Mouse (Mus musculus) hindbrain, embryonic 12.5 days (tissue): ENCODE data around the gene N4bp2l1. TPM values are rescaled to one million over a fixed set of nuclear protein-coding genes. Genes with fewer than 3 reads are reported as not detected.

Experiments
- ATAC-seq: fragments of 200-750 bp; cut with Nextera tagmentation; 2 replicates; pipeline ENCODE4 v1.8.0; 2017; ENCODE audit warnings: moderate TSS enrichment; ENCODE audit not compliant: low FRiP score
- H3K27ac ChIP-seq: fragments of 300-500 bp; sonication (generic); 2 replicates; pipeline ENCODE4 v1.5.1; 2016; ENCODE audit warnings: mild to moderate bottlenecking
- H3K27me3 ChIP-seq: fragments of 300-500 bp; sonication (generic); 2 replicates; pipeline ENCODE4 v1.6.1; 2016; ENCODE audit warnings: mild to moderate bottlenecking
- H3K36me3 ChIP-seq: fragments of 300-500 bp; sonication (generic); 2 replicates; pipeline ENCODE4 v1.6.1; 2016; ENCODE audit warnings: mild to moderate bottlenecking
- H3K4me1 ChIP-seq: fragments of 300-500 bp; sonication (generic); 2 replicates; pipeline ENCODE4 v1.6.1; 2016
- H3K4me2 ChIP-seq: fragments of 300-500 bp; sonication (generic); replicated peaks from 2 replicates; pipeline ENCODE4 v1.6.1; 2016; ENCODE audit warnings: mild to moderate bottlenecking
- H3K4me3 ChIP-seq: fragments of 300-500 bp; sonication (generic); 2 replicates; pipeline ENCODE4 v1.5.1; 2016; ENCODE audit warnings: mild to moderate bottlenecking
- H3K9ac ChIP-seq: fragments of 300-500 bp; sonication (generic); 2 replicates; pipeline ENCODE4 v1.6.1; 2016; ENCODE audit warnings: mild to moderate bottlenecking, moderate library complexity
- H3K9me3 ChIP-seq: fragments of 300-500 bp; sonication (generic); replicated peaks from 2 replicates; pipeline ENCODE4 v1.6.1; 2016; ENCODE audit warnings: mild to moderate bottlenecking
- WGBS: fragments of 180-500 bp; shearing (Covaris S2); methylation state at CpG from one replicate; pipeline ENCODE4 v1.1.7; 2016; 5-methylcytosine and 5-hydroxymethylcytosine counted together
- polyA plus RNA-seq: library from polyadenylated mRNA; unstranded; fragments of >200 nt; fragmentation: Nextera tagmentation; extraction: Ambion mirVana; gene quantifications from 2 replicates; pipeline ENCODE4 v1.2.1, GENCODE M21; 2016

Gene N4bp2l1
- polyA plus RNA-seq, 1 experiment from 2014 or later = 4.5 TPM

DNA sequence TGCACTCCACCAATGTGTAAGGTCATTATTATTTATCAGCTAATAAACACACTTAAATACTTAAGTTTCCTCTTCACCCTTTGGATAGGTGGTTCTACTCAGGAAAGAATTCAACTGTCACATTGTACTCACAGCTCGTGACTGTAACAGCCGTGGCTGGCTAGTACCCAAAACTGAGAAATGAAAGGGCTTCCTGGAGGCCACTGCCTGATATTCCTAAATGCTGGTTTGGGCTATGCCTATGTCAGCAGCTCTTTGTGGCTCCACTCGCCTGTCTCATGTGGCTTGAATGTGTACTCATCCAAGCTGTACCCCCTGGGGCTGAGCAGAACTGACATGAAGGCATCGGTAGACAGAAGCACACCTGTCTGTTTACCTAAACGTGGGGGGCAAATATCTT is 22.1 kb downstream of the N4bp2l1 start:
- Histone ChIP-seq H3K4me1 (no peaks in the 10 kb centered on the region), H3K27me3 (no peaks in the 10 kb centered on the region), H3K9me3 (no peaks in the 10 kb centered on the region), H3K36me3 (peaks cover 19% of the 10 kb centered on the region; the same call in 1 of the 2 replicates), H3K4me3 (no peak overlapping the region), H3K9ac (no peak overlapping the region), H3K27ac (no peak overlapping the region), H3K4me2 (no peak overlapping the region)
- 80% methylated on average over 5 of the region's 5 CpGs for WGBS
- ATAC-seq = no peak

DNA sequence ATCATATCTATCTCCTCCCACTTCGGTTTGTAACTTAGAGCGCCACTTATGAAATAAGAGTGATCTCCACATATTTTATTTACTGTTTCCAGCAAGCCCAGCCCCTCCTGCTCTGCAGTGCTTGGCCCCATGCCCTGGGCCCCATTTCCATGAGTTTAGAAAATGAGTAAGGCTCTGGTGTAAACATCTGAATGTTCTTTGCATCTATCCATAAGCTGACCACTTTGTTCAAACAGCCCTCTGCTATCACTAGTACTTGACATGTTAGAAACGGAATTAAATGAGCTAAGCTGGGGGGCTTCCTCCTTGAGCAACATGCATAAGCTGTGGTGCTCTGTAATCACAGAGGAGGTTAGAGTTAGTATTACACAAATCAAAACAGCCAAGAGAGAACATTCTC is 22.6 kb downstream of the N4bp2l1 start:
- Histone ChIP-seq H3K36me3 (peaks cover 23% of the 10 kb centered on the region), H3K4me1 (no peaks in the 10 kb centered on the region), H3K9ac (no peak overlapping the region), H3K27ac (no peak overlapping the region), H3K27me3 (no peaks in the 10 kb centered on the region), H3K4me3 (no peak overlapping the region), H3K9me3 (no peaks in the 10 kb centered on the region), H3K4me2 (no peak overlapping the region)
- whole genome bisulfite sequencing = 94% methylated on average over 3 of the region's 3 CpGs
- no peak for ATAC-seq

DNA sequence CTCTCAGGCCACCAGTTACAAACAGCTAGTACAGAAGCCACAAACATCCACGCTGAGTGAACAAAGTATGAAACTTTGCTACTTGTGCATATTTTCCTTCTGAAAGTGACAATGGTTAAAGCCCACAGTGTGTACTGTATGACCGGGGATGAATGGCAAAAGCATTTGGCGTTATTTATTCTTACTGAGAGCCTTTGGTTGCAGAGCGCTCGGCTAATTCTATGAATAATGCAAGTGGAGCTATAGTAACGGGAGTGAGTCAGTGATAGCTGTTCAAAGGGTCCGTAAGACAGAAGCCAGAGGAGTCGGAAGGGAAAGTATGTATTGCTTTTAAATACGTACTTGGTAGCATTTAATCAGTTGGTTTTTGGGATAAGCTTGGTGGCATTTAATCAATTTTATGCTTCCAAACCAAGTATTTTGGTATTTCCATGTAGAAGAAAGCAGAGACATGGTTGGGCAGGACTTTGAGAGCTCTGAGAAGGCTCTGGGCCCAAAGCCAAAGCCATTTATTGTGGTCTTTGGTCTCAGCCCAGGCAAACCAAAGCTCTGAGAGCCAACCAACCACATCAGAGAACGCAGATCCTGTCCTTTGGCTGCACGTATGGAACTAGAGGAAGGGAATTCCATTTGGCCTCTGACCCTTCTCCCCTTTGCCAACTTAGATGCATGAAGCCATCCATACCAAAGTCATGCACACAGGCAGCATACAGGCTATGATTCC is 26.3 kb downstream of the N4bp2l1 start:
- Histone ChIP-seq H3K9me3 (no peaks in the 10 kb centered on the region), H3K4me1 (no peaks in the 10 kb centered on the region), H3K4me2 (no peak overlapping the region), H3K4me3 (no peak overlapping the region), H3K27me3 (no peaks in the 10 kb centered on the region), H3K36me3 (peaks cover 42% of the 10 kb centered on the region), H3K9ac (no peak overlapping the region), H3K27ac (no peak overlapping the region)
- WGBS = 90% methylated on average over 11 of the region's 11 CpGs
- ATAC-seq = no peak

DNA sequence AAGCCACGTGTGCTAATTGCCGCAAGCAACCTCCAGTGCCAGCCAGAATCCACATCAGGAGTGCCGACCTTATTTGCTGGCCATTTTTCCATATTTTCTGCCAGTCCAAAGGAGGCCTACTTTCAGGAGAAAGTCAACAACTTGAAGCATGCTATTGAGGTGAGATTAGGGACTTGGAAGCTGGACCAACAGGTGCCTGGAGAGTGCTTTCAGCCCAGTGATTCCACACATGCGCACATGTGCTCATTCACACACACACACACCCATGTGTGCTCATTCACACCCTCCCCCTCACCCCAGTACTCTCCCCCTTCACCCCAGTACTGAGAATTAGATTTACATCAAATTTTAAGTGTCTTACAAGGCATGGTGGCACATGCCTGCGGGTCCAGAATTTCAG is 30.0 kb downstream of the N4bp2l1 start:
- peaks cover 47% of the 10 kb centered on the region for H3K36me3 ChIP-seq
- H3K9ac ChIP-seq = no peak overlapping the region
- no peaks in the 10 kb centered on the region for H3K4me1 ChIP-seq
- H3K4me2 ChIP-seq = no peak overlapping the region
- no peaks in the 10 kb centered on the region for H3K27me3 ChIP-seq
- H3K27ac ChIP-seq = no peak overlapping the region
- 96% methylated on average over 5 of the region's 5 CpGs for WGBS
- ATAC-seq = no peak
- H3K4me3 ChIP-seq = no peak overlapping the region
- H3K9me3 ChIP-seq = no peaks in the 10 kb centered on the region

DNA sequence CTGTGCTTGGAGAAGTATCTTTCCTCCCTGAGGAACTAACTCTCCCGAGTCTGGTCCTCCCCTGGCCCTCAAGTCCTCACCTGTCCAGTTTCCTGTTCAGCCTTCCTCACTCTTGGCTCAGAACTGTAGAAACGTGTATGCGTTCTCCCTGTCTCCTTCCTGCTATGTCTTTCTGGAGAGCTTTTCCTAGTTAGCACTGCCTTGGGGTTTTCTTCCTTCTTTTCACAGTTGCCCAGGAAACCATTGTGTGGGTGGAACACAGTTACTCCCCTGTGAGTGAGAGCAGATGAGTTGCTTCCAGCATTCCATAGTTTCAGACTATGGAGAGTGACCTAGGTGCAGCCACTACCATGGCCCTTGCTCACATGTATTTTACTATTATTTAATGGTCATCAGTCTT is 30.8 kb downstream of the N4bp2l1 start:
- H3K27me3 ChIP-seq = no peaks in the 10 kb centered on the region
- no peak overlapping the region for H3K27ac ChIP-seq
- 72% methylated on average over 3 of the region's 3 CpGs for WGBS
- H3K4me1 ChIP-seq = no peaks in the 10 kb centered on the region
- H3K4me3 ChIP-seq = no peak overlapping the region
- H3K9me3 ChIP-seq = no peaks in the 10 kb centered on the region
- H3K4me2 ChIP-seq = no peak overlapping the region
- H3K36me3 ChIP-seq = peaks cover 43% of the 10 kb centered on the region
- H3K9ac ChIP-seq = no peak overlapping the region
- ATAC-seq = no peak

DNA sequence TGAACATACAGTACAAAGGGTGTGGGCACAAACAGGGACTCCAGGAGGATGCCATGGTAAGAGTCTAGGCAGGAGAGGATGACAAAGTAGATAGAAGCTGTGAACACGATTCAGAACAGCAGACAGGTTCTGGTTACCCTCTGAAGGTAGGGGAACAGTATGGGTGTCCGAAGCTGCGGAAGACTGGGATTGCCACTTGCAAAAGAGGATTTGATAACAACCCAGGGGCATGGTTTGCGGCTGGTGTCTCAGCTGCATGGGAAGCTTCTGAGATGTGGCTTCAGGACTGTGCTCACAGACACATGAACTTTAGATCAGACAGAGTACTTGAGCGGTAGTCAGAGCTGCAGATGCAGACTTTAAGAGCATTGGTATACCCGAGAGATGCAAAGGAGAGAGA is 32.6 kb downstream of the N4bp2l1 start:
- WGBS = 90% methylated on average over 6 of the region's 6 CpGs
- no peak overlapping the region for H3K4me3 ChIP-seq
- H3K27ac ChIP-seq = no peak overlapping the region
- H3K36me3 ChIP-seq = peaks cover 36% of the 10 kb centered on the region
- no peaks in the 10 kb centered on the region for H3K27me3 ChIP-seq
- H3K9ac ChIP-seq = no peak overlapping the region
- no peak for ATAC-seq
- no peak overlapping the region for H3K4me2 ChIP-seq
- no peaks in the 10 kb centered on the region for H3K9me3 ChIP-seq
- H3K4me1 ChIP-seq = no peaks in the 10 kb centered on the region

DNA sequence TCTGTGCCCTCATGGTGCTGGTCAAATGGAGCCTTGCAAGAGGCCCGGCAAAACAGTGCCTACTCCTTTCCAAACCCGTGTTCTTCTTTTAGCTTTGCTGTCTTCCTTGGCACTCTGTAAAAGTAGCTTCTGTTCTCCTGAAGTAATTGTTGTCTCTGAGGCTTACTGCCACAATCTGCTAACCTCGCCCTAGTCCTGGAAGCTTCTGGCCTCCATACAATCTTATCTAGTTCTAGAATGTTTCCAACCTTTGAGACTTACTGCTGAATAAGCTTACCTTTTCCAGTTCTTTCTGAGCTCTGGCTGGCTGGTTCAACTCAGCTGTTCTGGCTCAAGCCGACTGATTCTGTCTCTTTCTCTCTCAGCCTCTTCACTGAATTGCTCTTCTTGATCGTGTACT is 35.2 kb downstream of the N4bp2l1 start:
- Histone ChIP-seq H3K27ac (no peak overlapping the region), H3K4me1 (no peaks in the 10 kb centered on the region), H3K27me3 (no peaks in the 10 kb centered on the region), H3K4me3 (no peak overlapping the region), H3K4me2 (no peak overlapping the region), H3K9ac (no peak overlapping the region), H3K9me3 (no peaks in the 10 kb centered on the region), H3K36me3 (peaks cover 33% of the 10 kb centered on the region)
- WGBS = 91% methylated on average over 5 of the region's 5 CpGs
- ATAC-seq = no peak

DNA sequence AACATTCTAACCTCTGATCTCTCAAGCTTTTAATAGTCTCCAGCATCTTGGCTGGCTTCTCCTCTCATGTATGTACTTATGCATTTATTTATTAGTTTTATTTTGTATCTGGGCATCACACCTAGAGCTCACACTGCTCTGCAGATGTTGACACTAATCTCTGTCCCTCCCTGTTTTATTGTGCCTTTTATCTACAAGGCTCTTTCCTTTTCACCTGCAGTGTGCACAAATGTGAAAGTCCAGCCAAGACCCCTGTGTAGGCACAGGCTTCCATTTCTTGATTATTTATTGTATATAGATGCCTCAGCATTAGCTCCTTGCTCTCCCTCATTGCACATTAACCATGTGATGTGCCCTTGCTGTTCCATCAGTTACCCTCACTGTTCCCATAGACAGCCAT is 35.6 kb downstream of the N4bp2l1 start:
- H3K9ac ChIP-seq = no peak overlapping the region
- H3K9me3 ChIP-seq = no peaks in the 10 kb centered on the region
- no peaks in the 10 kb centered on the region for H3K4me1 ChIP-seq
- peaks cover 32% of the 10 kb centered on the region for H3K36me3 ChIP-seq
- no peak overlapping the region for H3K4me3 ChIP-seq
- H3K4me2 ChIP-seq = no peak overlapping the region
- H3K27me3 ChIP-seq = no peaks in the 10 kb centered on the region
- no peak for ATAC-seq
- no peak overlapping the region for H3K27ac ChIP-seq

DNA sequence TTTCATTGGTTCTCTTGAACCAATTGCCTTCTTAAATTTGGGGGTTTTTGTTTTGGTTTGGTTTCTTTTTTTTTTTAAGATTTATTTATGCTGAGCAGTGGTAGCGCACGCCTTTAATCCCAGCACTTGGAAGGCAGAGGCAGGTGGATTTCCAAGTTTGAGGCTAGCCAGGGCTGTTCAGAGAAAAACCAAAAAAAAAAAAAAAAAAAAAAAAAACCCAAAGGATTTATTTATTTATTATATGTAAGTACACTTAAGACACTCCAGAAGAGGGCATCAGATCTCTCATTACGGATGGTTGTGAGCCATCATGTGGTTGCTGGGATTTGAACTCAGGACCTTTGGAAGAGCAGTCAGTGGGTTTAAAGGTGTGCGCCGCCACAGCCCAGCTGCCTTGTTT is 36.1 kb downstream of the N4bp2l1 start:
- Histone ChIP-seq H3K27ac (no peak overlapping the region), H3K9me3 (no peaks in the 10 kb centered on the region), H3K9ac (no peak overlapping the region), H3K36me3 (peaks cover 31% of the 10 kb centered on the region), H3K4me3 (no peak overlapping the region), H3K27me3 (no peaks in the 10 kb centered on the region), H3K4me2 (no peak overlapping the region), H3K4me1 (no peaks in the 10 kb centered on the region)
- ATAC-seq = no peak
- 97% methylated on average over 5 of the region's 5 CpGs for WGBS

DNA sequence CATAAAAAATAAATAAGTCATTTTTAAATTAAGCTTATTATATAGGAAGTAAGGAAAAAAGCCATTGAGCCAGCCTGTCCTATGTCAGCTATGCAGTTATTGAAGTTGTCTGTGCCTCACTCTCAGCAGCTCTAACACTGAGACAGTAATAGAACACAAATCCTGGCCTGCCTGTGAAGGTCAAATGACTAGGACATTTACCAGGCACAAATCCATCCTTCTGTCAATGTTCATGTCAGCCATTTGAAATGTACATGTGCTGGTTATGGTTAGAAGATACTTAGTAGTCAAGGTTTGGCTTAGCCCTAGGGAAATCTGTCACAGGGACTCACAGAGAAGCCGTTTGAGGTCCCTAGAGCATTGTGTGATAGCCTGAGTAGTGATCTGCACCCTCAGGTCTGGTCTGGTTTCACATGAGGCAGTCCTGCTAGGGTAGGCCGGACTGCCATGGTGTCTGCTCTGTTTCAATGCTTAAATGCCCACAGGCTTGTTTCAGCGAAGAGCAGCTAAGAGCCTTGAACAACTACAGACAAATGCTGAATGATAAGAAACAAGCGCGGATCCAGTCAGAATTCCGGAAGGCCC is 37.4 kb downstream of the N4bp2l1 start:
- H3K4me2 ChIP-seq = no peak overlapping the region
- no peak overlapping the region for H3K27ac ChIP-seq
- no peak overlapping the region for H3K9ac ChIP-seq
- no peak overlapping the region for H3K4me3 ChIP-seq
- no peaks in the 10 kb centered on the region for H3K27me3 ChIP-seq
- no peaks in the 10 kb centered on the region for H3K4me1 ChIP-seq
- H3K9me3 ChIP-seq = no peaks in the 10 kb centered on the region
- ATAC-seq = no peak
- 94% methylated on average over 6 of the region's 6 CpGs for WGBS
- peaks cover 30% of the 10 kb centered on the region for H3K36me3 ChIP-seq

DNA sequence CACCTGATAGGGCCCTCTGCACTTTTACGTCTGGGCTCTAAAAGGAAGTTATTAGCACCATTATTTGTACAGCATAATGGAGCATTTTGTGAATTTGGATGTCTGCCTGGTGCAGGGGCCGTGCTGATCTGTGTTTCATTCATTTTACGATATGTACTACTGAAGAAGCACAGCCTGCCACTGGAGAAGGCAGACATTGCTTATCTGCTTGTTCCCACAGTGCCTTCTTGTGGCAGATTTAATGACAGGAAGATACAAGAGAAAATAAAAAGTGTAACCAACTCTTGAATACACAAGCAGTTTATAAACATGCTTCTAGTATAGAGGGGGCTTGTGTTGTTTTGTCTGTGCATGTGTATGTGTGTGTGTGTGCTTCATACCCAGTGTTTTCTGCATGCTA is 45.4 kb downstream of the N4bp2l1 start:
- H3K27ac ChIP-seq = no peak overlapping the region
- H3K36me3 ChIP-seq = peaks cover 27% of the 10 kb centered on the region
- H3K27me3 ChIP-seq = no peaks in the 10 kb centered on the region
- ATAC-seq = no peak
- no peaks in the 10 kb centered on the region for H3K4me1 ChIP-seq
- H3K9ac ChIP-seq = no peak overlapping the region
- H3K9me3 ChIP-seq = no peaks in the 10 kb centered on the region
- WGBS = 85% methylated on average over 3 of the region's 3 CpGs
- no peak overlapping the region for H3K4me3 ChIP-seq
- no peak overlapping the region for H3K4me2 ChIP-seq

DNA sequence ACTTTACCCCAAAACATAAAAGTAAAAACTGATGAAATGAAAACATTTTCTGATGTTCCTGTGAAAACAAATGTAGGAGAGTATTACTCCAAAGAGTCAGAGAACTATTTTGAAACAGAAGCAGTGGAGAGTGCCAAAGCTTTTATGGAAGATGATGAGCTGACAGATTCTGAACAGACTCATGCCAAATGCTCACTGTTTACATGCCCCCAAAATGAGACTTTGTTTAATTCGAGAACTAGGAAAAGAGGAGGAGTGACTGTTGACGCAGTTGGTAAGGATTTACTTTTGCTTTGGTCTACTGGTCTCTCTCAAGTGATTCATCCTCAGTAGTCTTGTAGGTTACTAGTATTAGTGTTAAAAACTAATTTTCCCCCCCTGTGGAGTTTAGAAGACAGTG is 53.8 kb downstream of the N4bp2l1 start:
- Histone ChIP-seq H3K36me3 (peaks cover 21% of the 10 kb centered on the region), H3K27ac (no peak overlapping the region), H3K9me3 (no peaks in the 10 kb centered on the region), H3K4me3 (no peak overlapping the region), H3K4me2 (no peak overlapping the region), H3K27me3 (no peaks in the 10 kb centered on the region), H3K4me1 (no peaks in the 10 kb centered on the region), H3K9ac (no peak overlapping the region)
- no peak for ATAC-seq
- WGBS = 93% methylated on average over 2 of the region's 2 CpGs

DNA sequence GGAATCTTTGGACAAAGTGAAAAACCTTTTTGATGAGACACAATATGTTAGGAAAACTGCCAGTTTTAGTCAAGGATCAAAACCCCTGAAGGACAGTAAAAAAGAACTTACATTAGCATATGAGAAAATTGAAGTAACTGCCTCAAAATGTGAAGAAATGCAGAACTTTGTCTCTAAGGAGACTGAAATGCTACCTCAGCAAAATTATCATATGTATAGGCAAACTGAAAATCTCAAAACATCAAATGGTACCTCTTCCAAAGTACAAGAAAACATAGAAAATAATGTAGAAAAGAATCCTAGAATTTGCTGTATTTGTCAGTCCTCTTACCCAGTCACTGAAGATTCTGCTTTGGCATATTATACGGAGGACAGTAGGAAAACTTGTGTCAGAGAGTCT is 55.7 kb downstream of the N4bp2l1 start:
- no peaks in the 10 kb centered on the region for H3K9me3 ChIP-seq
- no peak overlapping the region for H3K9ac ChIP-seq
- H3K27me3 ChIP-seq = no peaks in the 10 kb centered on the region
- 100% methylated on average over 1 of the region's 1 CpGs for WGBS
- H3K4me2 ChIP-seq = no peak overlapping the region
- H3K36me3 ChIP-seq = peaks cover 25% of the 10 kb centered on the region
- no peak overlapping the region for H3K4me3 ChIP-seq
- ATAC-seq = no peak
- H3K27ac ChIP-seq = no peak overlapping the region
- H3K4me1 ChIP-seq = no peaks in the 10 kb centered on the region
